Mouse (Mus musculus) 3T3-L1 (cell line): ENCODE data around the gene Fam19a2.

Experiments used
- DNase-seq: peaks from one replicate; pipeline ENCODE4 v3.0.0-alpha.2; 2015; ENCODE audit warnings: low read depth, low spot score

Gene Fam19a2

DNA sequence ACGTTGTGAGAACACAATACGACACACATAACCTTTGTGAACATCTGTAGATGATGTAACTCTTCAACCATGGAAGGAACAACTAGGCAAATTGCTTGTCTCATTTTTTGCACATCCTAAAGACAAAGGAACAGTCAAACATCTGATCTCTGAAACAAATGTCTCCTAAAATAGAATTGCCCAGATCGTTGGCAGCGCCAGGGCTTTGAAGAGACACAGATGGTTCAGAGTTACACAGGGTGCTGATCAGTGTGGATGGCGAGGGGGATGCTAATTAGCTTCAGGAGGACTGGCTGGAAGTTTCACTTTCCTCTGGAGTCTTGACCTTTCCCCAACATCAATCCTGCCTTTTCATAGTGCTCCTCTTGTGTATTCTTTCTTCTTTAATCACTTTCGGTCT, 284.6 kb downstream of the Fam19a2 start:
- no peak for DNase-seq

DNA sequence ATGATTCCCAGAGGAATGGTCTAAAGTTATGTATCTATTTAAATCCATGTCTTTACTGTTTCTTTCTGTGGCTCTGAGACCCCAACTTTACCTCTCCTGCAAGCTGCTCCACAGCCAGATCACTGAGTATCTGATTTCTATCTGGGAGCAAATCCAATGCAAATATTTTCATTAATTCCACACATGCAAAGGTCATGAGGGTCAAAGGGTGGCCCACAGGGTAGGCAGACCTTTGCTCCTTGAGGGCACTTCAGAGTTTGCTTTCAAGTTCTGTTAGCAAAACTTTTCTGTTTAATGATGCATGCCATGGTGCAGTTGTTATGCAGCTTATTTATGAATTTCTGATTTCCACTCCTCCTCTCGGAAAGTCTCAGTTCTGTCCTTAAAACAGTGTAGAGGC, 303.9 kb downstream of the Fam19a2 start:
- no peak for DNase-seq

DNA sequence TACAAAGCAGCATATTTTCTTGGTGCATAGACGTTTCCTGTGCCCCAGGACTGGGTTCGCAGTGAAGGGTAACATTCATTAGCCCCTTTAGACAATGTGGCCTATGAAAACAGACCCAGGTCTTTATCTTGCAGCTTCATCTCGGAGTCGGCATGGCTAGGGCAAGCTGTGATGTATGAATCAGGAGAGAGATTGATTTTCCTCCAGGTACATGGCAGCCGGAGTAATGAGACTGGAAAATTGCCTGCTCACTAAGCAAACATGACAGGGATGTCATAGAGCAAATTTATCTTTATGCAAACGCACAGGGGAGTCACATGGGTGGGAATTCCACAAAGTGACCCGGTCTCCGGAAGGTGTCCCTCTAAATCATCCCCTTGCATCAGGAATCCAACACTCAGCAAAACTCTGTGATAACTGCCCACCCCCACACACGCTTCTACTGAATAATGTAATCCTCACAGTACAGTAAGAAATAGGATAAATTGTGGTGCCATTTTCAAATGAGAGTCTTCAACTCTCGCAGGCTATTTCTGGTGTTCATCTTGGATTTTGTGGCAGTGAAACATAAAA, 306.9 kb downstream of the Fam19a2 start:
- DNase-seq = no peak

DNA sequence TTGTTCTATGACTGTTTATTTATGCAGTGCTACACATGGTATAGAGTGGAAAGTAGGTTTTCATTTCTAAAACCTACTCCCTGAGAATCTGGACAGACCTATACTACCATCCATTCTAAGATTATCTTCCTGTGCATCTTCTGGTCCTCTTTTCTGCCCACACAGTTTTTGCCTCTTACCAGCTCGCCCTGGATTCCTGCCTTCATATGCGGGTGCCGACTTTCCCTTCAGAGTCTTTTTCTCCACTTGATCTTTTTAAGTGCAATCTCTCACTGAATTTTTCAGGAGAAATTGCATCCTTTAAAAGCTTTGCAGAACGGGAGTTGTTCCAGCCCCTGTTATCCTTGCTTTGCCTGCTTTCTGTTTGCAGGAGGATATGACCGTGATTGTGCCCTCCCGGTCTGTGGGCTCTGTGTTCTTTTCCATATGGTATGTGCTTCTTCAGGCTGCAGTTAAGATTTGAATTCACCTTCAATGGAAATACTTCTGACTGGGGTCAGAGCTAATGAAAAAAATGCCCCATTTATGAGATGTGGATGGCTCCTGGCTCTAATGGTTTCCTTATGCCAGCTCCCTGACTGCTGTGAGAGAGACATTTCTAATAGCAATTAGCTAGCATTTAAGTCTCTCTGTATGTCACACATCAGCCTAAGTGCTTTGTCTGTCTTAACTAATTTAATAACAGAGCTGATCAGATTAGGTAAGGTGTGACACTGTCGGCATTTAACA, 308.7 kb downstream of the Fam19a2 start:
- DNase-seq = no peak

DNA sequence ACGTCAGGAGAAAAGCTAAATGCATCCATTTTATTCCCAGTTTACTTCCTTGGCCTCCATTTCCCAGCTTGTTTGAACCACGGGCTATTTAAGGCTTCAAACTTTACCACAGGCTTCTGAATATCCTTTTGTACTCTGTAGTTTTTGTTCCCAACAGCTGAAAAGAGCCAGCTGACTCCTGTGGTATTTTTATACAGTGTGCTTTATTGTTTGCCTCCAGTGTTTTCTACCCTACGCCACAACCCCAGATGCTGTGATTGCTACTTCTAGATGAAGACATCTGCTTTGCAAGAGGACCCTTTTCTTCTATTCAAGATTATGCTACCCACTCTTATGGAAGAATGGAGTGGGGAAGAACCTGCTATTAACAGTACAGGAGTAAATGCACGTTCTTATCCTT, 314.0 kb downstream of the Fam19a2 start:
- no peak for DNase-seq

DNA sequence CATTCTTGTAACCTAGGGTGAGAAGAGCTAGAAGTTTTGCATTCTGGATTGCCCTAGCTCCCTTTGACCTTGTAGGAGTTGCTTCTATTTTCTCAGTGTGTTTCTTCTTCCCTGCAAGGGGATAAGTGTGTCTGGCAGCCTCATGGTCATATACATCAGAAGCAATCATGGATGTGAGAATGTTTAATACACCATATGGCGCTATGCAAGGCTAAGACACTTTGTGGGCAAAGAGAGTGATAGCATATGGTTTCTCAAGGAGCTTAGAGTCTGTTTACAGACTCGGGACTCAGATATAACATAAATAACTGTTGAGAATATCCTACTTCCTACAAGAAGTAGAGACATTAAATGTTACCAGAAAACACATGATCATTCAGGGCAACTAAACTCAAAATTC, 315.2 kb downstream of the Fam19a2 start:
- no peak for DNase-seq

DNA sequence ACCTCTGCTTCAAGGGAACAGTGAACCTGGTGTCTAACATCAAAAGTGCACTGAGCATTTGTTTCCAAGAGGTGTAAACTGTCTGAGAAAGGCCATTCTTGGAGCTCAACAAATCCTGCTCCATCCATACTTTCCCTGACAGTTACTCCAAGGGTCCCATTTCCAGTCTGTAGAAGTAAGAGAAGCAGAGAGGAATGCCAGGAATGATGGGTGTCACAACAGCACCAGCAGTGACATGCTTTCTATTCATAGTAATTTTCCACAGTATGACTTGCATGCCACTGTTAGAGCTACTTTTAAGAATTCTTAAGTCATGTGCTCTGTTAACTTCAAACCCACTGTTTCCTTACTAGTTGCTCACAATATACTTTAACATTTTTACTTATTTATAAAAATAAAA, 331.2 kb downstream of the Fam19a2 start:
- DNase-seq = no peak

DNA sequence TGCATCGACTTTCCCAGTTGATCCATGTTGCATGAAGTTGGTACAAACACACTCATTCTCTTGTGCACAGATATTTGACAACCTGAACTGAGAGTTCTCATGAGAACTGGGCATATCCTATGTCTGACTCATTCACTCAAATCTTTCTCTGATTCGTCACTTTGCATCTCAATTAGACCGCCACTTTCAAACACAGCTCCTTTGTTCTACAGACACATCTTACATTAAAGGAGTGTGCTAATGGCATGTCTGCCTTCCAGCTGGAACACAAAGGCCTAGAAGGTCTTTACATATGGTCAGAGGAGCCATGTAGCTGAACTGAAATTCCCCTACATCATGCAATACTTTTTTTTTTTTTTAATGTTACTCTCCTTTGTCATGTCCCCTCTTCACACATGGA, 333.3 kb downstream of the Fam19a2 start:
- no peak for DNase-seq

DNA sequence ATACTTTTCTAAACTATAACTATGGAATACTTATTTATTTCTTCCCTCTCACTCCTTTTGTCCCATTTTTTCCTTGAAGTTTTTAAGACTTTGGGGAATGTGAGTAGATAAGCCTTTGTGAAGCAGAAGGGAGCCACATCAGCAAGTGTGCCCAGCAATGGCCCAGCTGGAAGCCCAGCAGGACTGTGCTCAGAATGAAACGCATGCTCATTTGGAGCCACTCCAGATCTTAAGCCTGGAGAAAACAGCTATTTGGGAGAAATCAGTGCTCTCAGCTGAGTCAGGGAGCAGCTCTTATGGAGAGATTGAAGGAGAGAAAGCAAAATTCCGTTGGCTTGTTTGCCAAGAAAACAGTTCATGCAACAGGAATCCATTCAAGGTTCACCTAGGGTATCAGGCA, 341.9 kb downstream of the Fam19a2 start:
- no peak for DNase-seq

GRCm38 (mm10) chr10:123626691-123627090, 362.9 kb downstream of the Fam19a2 start:
- DNase-seq = no peak

- DNase-seq = no peak
Measured at GRCm38 (mm10) chr10:123629248-123629744, 365.5 kb downstream of the Fam19a2 start.

DNA sequence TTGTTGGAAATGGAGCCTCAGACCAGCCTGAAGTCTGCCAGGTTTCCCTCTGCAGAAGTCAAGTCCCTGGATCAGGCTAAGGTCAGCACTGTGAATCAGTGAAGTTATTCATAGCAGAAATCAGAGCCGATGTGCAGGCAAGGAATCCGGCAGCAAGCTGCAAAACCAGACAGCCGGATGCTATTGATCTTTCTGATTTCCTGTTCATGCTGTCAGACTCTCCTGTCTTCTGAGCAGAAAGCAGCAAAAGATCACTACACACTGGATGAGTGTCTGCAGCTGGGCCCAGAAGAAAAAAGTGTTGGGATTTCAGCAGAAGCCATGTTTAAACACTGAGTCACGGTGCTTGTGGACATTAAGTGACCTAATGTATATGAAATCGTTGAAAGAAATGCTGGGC, 368.2 kb downstream of the Fam19a2 start:
- no peak for DNase-seq

- no peak for DNase-seq
Measured at GRCm38 (mm10) chr10:123636655-123637054, 372.9 kb downstream of the Fam19a2 start.

DNA sequence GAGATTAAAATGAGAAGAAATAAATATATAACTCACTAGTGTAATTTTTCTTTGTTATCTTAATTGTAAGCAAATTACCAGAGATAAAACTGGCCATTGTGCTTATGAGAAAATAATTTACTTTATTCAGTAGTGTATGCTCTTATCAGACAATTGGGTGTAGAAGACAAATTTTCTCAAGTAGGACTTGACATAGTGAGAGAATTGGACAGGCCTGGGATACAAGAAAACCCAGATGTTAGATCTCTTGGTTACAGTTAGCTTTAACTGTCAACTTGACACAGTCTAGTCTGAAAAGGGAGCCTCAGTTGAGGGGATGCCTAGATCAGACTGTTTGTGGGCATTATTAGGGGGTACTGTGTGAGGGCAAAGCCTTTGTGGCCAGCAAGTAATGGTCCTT, 373.7 kb downstream of the Fam19a2 start:
- DNase-seq = no peak

GRCm38 (mm10) chr10:123645568-123645967, 381.8 kb downstream of the Fam19a2 start:
- DNase-seq = no peak

DNA sequence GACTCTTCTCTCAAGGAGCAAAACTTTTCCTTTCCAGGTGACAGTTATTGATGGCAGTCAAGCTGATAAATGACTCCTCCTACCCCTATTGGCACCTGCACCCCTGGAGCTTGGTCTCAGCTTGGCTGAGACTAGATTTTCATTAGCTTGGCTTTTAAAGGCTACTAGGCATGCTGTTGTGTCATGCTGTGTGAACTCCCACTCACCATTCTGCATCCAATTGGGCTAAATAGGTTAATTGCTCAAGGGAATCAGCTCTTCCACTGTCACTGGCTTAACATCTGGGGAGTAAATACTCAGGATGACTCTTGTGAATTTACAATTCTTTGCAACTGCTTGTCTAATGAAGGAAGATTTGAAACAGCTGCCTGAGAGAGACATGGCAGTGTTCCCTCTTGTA, 407.4 kb downstream of the Fam19a2 start:
- DNase-seq = no peak

GRCm38 (mm10) chr10:123678284-123678864, 414.6 kb downstream of the Fam19a2 start:
- no peak for DNase-seq

GRCm38 (mm10) chr10:123682718-123683255, 419.0 kb downstream of the Fam19a2 start:
- no peak for DNase-seq

DNA sequence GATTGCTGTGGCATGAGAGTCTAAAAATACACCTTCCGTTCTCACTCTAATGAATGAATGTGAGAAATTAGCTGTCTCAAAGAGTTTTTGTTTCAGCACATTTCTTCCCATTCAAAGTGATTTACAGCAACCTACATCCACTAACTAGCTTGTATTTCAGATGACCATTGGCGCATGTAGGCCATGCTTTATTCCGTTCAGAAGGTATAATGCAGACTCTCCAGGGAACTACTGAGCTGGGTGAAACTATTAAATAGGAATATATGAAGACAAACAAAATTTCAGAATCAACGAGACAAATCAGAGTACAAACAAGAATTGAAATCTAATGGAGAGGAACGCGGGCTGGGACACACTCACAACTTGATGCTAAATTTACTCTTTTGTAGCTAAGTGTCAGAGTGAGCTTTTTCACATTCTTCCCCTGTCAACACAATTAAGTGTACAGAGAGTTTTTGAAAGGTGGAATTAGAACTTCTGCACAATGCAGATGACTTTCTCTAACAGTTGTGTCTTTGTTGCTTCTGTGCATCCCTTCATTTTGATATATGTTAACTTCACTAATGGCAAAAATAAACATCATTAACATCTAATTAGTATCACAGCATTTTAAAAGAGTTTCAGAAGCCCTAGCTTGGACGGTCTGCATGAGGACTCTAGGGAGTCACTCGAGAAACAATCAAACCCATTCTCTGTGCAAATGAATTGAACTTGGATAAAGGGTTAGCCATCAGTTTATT, 428.6 kb downstream of the Fam19a2 start:
- no peak for DNase-seq

- DNase-seq = no peak
Measured at GRCm38 (mm10) chr10:123692926-123693224, 429.1 kb downstream of the Fam19a2 start.

DNA sequence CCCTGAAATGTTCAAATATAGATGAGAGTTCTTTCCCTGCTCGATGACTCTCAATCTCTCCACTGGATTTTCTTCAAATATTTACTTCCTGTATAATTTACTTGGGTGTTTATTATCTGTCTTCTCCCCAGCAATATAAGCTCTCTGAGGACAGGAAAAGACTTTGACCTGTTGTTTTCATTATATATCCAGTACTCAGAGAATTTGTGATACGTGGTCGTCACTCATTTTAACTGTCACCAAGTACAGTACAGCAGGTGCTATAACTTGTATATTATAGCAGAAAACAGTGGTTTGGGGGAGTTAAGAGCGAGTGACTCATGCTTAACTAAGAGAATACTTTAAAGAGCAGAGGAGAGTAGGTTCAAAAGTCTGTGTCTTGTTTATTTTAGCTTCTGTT, 438.8 kb downstream of the Fam19a2 start:
- DNase-seq = no peak

DNA sequence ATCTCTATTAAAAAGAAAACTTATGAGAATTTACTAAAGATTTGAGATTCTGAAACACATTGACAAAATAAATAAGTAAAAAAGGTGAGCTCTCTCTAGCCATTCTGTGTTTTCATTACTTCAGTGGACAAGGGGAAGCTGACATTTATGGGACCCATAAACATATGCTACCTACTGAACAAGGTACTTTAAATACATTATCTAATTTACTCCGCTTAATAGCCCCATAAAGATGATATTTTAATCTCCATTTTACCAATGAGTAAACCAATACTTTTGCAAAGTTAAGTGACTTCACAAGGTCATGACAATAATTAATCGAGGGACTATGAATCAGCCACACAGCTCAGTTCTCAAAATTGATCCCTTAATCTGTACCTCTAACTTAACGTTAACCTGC, 443.2 kb downstream of the Fam19a2 start:
- DNase-seq = no peak
